Mouse (Mus musculus) olfactory bulb, adult 2 months (tissue): ENCODE data around the gene Scfd2. TPM values are rescaled to one million over a fixed set of nuclear protein-coding genes. Genes with fewer than 3 reads are reported as not detected.

Experiments used
- H3K27ac ChIP-seq: fragments of 200-500 bp; 2 replicates; pipeline ENCODE4 v1.5.1; 2012; ENCODE audit warnings: low read depth, low read length; ENCODE audit not compliant: insufficient read depth
- H3K4me1 ChIP-seq: fragments of 200-500 bp; 2 replicates; pipeline ENCODE4 v1.6.1; 2012; ENCODE audit warnings: low read length; ENCODE audit not compliant: control insufficient read depth, insufficient read depth
- H3K4me3 ChIP-seq: fragments of 200-500 bp; 2 replicates; pipeline ENCODE4 v1.5.1; 2012; ENCODE audit warnings: mild to moderate bottlenecking, low read depth, low read length, moderate library complexity; ENCODE audit not compliant: insufficient read depth
- CTCF ChIP-seq: fragments of 200-500 bp; IDR thresholded peaks from 2 replicates; pipeline ENCODE4 v1.5.1; 2012; ENCODE audit warnings: low read depth, mild to moderate bottlenecking, low read length, moderate library complexity; ENCODE audit not compliant: insufficient read depth
- POLR2A ChIP-seq: fragments of 200-500 bp; IDR thresholded peaks from 2 replicates; pipeline ENCODE4 v1.6.1; 2012; ENCODE audit warnings: mild to moderate bottlenecking, low read depth, low read length, moderate library complexity; ENCODE audit not compliant: insufficient read depth
- WGBS: fragments of 180-500 bp; shearing (Covaris S2); methylation state at CpG from one replicate; pipeline ENCODE4 v1.1.7; 2018; 5-methylcytosine and 5-hydroxymethylcytosine counted together
- polyA plus RNA-seq: library from polyadenylated mRNA; stranded (reverse); fragments of >200 nt; gene quantifications from 2 replicates; pipeline ENCODE4 v1.2.4, GENCODE M21; 2012; ENCODE audit warnings: low replicate concordance; ENCODE audit not compliant: missing spikeins, insufficient read depth, insufficient read length

Gene Scfd2
- polyA plus RNA-seq, 1 experiment, result not detected

GRCm38 (mm10) chr5:74296096-74296495 lies 235.5 kb downstream of the Scfd2 start:
- 47% methylated on average over 5 of the region's 5 CpGs for whole genome bisulfite sequencing
- Histone ChIP-seq H3K4me1 (peaks cover 14% of the 10 kb centered on the region), H3K27ac (no peak overlapping the region), H3K4me3 (no peak overlapping the region)
- no peak for TF ChIP-seq CTCF
- TF ChIP-seq POLR2A, result no peak

GRCm38 (mm10) chr5:74293513-74293912 lies 238.0 kb downstream of the Scfd2 start:
- Histone ChIP-seq H3K4me1 (no peaks in the 10 kb centered on the region; the same call in 1 of the 2 replicates), H3K4me3 (no peak overlapping the region), H3K27ac (no peak overlapping the region)
- 88% methylated on average over 5 of the region's 5 CpGs for WGBS
- TF ChIP-seq POLR2A (no peak), CTCF (no peak)

GRCm38 (mm10) chr5:74292050-74292449 lies 239.5 kb downstream of the Scfd2 start:
- H3K4me1 ChIP-seq, result no peaks in the 10 kb centered on the region; the same call in 1 of the 2 replicates
- TF ChIP-seq CTCF (no peak), POLR2A (no peak)
- H3K27ac ChIP-seq, result no peak overlapping the region
- WGBS, result 80% methylated on average over 2 of the region's 2 CpGs
- H3K4me3 ChIP-seq, result no peak overlapping the region

- H3K27ac ChIP-seq, result no peak overlapping the region
- TF ChIP-seq POLR2A, result no peak
- no peak for TF ChIP-seq CTCF
- WGBS, result 76% methylated on average over 9 of the region's 9 CpGs
- no peaks in the 10 kb centered on the region; the same call in 1 of the 2 replicates for H3K4me1 ChIP-seq
- no peak overlapping the region for H3K4me3 ChIP-seq
Measured at GRCm38 (mm10) chr5:74291575-74291974, 240.0 kb downstream of the Scfd2 start.

GRCm38 (mm10) chr5:74289957-74290356 lies 241.6 kb downstream of the Scfd2 start:
- 97% methylated on average over 6 of the region's 6 CpGs for WGBS
- TF ChIP-seq CTCF (no peak), POLR2A (no peak)
- Histone ChIP-seq H3K4me1 (no peaks in the 10 kb centered on the region; the same call in 1 of the 2 replicates), H3K4me3 (no peak overlapping the region), H3K27ac (no peak overlapping the region)

- TF ChIP-seq POLR2A (no peak), CTCF (no peak)
- Histone ChIP-seq H3K27ac (no peak overlapping the region), H3K4me3 (no peak overlapping the region), H3K4me1 (no peaks in the 10 kb centered on the region; the same call in 1 of the 2 replicates)
- WGBS, result 89% methylated on average over 2 of the region's 2 CpGs
Measured at GRCm38 (mm10) chr5:74288206-74288605, 243.4 kb downstream of the Scfd2 start.

- no peak overlapping the region for H3K4me3 ChIP-seq
- no peak for TF ChIP-seq POLR2A
- no peak for TF ChIP-seq CTCF
- H3K27ac ChIP-seq, result no peak overlapping the region
- no peaks in the 10 kb centered on the region for H3K4me1 ChIP-seq
- WGBS, result 79% methylated on average over 4 of the region's 4 CpGs
Measured at GRCm38 (mm10) chr5:74286301-74286700, 245.3 kb downstream of the Scfd2 start.

GRCm38 (mm10) chr5:74285764-74286163 lies 245.8 kb downstream of the Scfd2 start:
- Histone ChIP-seq H3K27ac (no peak overlapping the region), H3K4me3 (no peak overlapping the region), H3K4me1 (no peaks in the 10 kb centered on the region)
- WGBS, result 78% methylated on average over 7 of the region's 7 CpGs
- TF ChIP-seq CTCF, result no peak
- TF ChIP-seq POLR2A, result no peak

GRCm38 (mm10) chr5:74285289-74285688 lies 246.3 kb downstream of the Scfd2 start:
- no peak for TF ChIP-seq POLR2A
- TF ChIP-seq CTCF, result no peak
- Histone ChIP-seq H3K4me3 (no peak overlapping the region), H3K4me1 (no peaks in the 10 kb centered on the region), H3K27ac (no peak overlapping the region)
- 87% methylated on average over 2 of the region's 2 CpGs for WGBS

GRCm38 (mm10) chr5:74283545-74283944 lies 248.0 kb downstream of the Scfd2 start:
- TF ChIP-seq POLR2A (no peak), CTCF (peak; percentile 70)
- H3K4me1 ChIP-seq, result peaks cover 4% of the 10 kb centered on the region; the same call in 1 of the 2 replicates
- H3K27ac ChIP-seq, result no peak overlapping the region
- 48% methylated on average over 8 of the region's 8 CpGs for WGBS
- no peak overlapping the region for H3K4me3 ChIP-seq
